Mouse (Mus musculus) heart, postnatal 25 days (tissue): ENCODE data around the gene Fkbpl. TPM values are rescaled to one million over a fixed set of nuclear protein-coding genes. Genes with fewer than 3 reads are reported as not detected.
A peak's percentile ranks its signal among the peaks of the same experiment; 100 is the strongest.

ENCODE experiments used
- DNase-seq: peaks from one replicate; pipeline ENCODE4 v3.0.0; 2022; ENCODE audit warnings: low spot score
- intact Hi-C: fragments of 180-260 bp; cut with DNase I; formaldehyde crosslinking; loops from one replicate; pipeline ENCODE4 v1.15.1; 2025
- total RNA-seq, 2 experiments: library from RNA; stranded (reverse); gene quantifications; 2 replicates each; pipeline ENCODE4 v1.2.3; 2021

Fkbpl gene
- total RNA-seq, 2 experiments from 2014 or later: 6.2 to 6.6 TPM

DNA sequence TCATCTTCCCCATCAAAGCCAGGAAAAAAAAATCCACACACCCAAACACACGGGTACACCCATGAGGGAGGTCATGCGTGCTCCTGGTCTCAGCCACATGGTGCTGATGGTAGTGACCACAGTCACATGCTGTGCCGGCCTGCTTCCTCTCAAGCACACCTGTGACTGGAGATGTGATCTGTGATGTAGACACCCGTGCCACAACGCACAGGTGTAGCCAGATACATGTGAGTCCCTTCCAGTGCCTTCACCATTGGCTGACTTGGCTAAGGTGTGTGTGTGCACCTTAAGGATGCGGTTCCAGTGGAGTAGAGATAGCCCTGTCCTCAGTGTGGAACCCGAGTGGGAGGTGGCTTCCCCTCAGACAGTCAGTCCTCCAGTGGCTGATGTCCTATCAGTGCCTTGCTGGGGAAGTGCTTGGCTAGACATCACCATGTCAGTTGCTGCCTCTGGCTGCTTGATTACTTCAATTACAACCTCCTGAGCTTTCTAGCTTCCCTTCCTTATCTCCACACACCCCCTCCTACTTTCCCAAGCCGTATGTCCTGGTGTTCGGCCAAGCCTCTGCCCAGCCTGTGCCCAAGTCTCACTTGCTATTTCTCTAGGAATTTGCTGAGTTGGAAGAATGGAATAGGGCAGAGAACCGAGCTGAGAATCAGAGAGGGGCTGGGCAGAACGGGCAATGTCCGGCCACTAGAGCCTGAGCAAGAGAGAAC, 14.8 kb downstream of the Fkbpl start:
- intact Hi-C loops: no loop called here
- no peak for DNase-seq

DNA sequence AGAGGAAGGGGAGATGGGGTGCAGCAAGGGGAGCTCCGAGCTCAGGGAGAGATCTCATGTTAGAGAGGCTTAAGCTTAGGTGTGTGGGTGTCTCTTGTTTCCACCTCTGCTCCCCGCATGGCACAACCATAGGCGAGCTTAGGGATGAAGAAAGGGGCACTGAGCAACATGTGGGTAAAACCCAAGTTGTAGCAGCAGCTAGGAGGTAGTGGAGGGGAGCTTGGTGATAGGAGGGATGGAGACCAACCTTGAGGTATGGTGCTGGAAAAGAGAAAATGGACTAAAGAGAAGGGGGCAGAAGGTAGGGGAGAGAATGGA, 15.3 kb downstream of the Fkbpl start:
- intact Hi-C loops: loop anchor here (2.0 kb wide), 1 partner anchor 21 kb away; no protein-coding TSS in a partner anchor
- DNase-seq: no peak

DNA sequence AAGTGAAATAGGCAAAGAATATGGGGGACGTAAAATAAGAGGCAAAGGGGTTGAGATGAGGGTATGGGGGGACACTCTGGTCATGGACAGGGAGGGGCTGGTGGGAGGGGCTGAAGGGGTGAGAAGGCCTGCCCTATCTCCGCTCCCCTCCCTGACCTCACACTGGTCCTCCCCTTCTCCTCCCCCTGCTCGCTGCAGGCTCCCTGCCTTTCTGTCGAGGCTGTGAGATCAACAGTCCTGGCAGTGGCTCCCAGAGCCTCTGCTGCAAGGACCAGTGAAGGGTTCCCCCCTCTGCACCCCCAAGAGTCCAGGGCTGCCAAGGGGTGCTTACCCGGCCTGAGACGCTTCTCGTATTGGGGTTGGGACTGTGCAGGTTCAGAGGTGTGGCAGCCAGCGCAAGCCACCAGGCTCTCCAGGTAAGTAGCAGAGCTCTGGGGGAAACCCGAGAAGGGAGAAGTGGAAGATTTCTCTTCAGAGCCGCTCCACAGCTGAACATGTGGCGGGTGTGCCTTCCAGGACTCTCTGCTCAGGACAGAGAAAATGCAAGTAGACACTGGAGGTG, 15.8 kb downstream of the Fkbpl start:
- intact Hi-C loops: loop anchor here (2.0 kb wide), 1 partner anchor 20 kb away; no protein-coding TSS in a partner anchor
- DNase-seq: peak; percentile 59

DNA sequence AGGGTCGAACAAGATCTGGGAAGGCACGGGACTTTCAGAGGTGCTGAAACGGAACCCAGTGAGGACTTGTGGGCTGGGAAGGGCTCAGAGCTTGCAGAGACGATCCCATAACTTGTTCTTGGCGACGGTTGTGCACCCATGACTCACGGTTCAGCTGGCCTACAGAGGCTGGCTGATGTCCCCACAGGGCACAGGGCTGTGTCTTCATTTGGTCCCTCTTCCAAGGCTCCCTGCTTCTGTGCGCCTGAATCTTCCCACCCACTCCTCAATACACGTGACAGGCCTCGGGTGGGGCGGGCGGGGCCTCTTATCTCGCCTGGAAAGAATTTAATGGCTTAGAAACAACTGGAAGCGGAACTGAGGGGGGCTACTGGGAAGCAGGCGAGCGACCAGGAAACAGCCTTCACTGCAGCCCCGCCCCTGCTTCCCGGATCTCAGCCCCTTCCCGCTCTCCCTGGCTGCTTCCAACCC, 16.6 kb downstream of the Fkbpl start:
- peak; percentile 74 for DNase-seq
- intact Hi-C loops: loop anchor here (2.0 kb wide), 1 partner anchor 20 kb away; no protein-coding TSS in a partner anchor

DNA sequence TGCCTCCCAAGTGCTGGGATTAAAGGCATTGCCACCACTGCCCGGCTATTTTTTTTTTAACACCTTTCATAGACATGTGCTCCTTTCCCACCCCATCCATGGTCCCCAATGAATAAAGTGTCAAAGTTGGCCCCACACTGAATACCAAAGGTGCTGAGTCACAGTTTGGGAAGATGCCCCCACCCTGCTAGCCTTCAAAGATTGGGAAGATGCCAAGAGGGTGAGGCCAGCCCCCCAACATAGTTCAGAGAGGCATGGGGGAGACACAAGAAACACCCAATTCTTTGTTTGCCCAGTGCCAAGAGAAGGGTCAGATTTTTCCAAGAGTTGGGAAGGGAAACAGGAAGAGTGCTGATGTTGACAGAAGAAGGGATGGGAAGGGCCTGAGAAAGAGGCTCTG, 17.9 kb downstream of the Fkbpl start:
- DNase-seq: peak; percentile 29
- intact Hi-C loops: no loop called here

DNA sequence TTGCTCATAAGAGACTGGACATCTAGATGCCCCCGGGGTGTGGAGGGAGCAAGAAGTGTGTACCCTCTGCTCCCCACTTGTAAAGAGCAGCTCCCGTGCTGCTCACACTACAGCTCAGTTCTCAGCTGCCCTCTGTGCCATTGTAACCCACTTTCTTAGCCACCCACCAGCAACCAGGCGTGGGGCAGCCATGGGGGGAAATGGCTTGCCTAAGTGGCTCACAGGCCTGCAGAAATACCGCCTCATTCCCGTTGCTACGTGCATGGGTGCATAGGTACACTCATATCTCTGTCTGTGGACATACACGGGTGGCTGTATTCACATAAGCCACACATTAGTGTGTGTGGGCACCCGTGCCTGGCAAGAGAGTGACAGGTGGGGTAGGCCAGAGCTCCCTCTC, 18.4 kb downstream of the Fkbpl start:
- intact Hi-C loops: no loop called here
- no peak for DNase-seq

DNA sequence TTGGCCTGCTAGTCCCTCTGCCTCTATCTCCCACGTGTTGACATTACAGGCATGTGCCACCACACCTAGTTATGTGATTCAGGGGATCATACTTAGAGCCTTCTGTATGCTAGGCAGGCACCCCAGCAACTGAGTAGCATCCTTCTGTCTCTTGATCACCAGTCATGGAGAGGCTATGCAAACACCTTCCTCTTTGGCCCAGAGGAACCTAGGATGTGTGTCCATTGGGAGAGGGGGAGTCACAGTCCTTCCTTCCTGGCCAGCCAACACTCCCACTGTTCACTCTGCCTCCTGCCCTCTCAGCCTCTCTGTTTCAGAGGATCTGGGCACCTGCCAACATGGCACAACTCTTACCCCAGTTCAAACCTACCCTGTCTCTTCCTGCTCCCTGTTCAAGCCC, 19.0 kb downstream of the Fkbpl start:
- DNase-seq: no peak
- intact Hi-C loops: no loop called here

DNA sequence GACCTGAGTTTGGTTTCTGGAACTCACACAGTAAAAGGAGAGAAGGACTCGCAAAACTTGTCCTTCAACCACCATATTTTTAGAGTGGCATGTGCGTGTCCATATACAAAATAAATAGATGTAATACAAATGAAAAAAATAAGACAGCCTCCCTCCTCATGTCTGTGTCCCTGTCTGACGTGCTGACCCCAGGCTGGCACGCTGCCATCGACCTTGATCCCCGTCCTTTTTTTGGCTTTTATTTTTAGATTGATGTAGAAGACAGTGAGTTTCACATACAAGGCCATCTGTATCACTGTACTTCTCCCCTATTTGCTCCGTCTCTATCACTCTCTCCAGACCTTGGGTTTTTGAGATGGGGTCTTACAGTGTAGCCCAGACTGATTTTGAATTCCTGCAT, 19.9 kb downstream of the Fkbpl start:
- DNase-seq: no peak
- intact Hi-C loops: no loop called here

DNA sequence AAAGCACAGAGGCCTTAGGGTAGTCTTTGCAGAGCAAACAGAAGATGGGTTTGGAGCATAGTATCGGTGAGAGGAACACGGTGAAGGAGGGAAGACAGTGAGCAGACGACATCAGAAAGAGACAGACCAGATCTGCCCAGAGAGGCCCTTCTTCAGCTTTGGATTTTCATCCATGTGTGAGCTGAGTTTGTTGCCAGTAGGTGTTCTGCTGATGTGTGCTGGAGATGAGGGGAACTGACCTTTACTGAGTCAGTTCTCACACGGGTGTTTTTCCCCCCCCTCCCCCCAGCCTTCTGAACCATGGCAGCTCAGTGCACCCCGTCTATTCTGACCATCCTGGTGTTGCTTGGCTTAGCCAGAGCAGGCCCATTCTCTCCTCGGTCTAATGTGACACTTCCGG, 25.7 kb downstream of the Fkbpl start, which contains the start of gene Tnxb:
Gene Tnxb, plus strand, starts transcription at position 301 of the 400 bp plus-strand sequence.
- no peak for DNase-seq
- intact Hi-C loops: no loop called here

DNA sequence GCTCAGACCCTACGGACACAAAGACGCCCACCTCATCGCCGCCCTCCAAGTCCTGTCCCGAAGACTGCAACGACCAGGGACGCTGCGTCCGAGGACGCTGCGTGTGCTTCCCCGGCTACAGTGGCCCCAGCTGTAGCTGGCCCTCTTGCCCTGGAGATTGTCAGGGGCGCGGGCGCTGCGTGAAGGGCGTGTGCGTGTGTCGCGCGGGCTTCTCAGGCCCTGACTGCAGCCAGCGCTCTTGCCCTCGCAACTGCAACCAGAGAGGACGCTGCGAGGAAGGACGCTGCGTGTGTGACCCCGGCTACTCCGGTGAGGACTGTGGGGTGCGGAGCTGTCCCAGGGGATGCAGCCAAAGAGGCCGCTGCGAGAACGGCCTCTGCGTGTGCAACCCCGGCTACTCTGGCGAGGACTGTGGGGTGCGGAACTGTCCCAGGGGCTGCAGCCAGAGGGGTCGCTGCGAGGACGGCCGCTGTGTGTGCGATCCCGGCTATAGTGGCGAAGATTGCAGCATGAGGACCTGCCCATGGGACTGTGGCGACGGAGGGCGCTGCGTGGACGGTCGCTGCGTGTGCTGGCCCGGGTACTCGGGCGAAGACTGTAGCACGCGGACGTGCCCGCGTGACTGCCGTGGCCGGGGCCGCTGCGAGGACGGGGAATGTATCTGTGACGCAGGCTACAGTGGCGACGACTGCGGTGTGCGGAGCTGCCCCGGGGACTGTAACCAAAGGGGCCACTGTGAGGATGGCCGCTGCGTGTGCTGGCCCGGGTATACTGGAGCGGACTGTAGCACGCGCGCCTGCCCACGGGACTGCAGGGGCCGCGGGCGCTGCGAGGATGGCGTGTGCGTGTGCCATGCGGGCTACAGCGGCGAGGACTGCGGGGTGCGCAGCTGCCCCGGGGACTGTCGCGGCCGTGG, 26.8 kb downstream of the Fkbpl start:
- intact Hi-C loops: no loop called here
- DNase-seq: no peak

DNA sequence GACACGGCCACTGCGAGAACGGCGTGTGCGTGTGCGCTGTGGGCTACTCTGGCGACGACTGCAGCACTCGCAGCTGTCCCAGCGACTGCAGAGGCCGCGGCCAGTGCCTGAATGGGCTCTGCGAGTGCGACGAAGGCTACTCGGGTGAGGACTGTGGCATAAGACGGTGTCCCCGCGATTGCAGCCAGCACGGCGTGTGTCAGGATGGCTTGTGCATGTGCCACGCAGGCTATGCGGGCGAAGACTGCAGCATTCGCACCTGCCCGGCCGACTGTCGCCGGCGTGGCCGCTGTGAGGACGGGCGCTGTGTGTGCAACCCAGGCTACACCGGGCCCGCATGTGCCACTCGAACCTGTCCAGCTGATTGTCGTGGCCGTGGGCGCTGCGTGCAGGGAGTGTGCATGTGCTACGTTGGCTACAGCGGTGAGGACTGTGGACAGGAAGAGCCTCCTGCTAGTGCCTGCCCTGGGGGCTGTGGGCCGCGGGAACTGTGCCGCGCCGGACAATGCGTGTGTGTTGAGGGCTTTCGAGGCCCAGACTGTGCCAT, 27.8 kb downstream of the Fkbpl start:
- DNase-seq: no peak
- intact Hi-C loops: no loop called here

DNA sequence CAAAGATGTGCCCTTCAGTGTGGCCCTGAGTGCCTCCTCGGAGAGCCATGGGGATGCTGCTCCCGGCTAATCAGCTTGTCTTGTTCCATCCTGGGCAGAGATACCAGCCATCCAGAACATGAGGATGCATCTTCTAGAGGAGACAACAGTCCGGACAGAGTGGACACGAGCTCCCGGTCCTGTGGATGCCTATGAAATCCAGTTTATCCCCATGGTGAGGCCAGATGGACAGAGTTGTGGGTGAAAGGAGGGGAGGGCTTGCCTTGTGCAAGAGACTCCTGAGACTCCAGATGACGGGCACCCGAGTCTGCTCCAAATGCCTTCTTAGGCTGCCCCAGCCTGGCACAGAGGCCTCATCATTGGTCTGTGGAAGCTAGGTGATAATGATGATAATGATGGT, 28.6 kb downstream of the Fkbpl start:
- no peak for DNase-seq
- intact Hi-C loops: no loop called here

DNA sequence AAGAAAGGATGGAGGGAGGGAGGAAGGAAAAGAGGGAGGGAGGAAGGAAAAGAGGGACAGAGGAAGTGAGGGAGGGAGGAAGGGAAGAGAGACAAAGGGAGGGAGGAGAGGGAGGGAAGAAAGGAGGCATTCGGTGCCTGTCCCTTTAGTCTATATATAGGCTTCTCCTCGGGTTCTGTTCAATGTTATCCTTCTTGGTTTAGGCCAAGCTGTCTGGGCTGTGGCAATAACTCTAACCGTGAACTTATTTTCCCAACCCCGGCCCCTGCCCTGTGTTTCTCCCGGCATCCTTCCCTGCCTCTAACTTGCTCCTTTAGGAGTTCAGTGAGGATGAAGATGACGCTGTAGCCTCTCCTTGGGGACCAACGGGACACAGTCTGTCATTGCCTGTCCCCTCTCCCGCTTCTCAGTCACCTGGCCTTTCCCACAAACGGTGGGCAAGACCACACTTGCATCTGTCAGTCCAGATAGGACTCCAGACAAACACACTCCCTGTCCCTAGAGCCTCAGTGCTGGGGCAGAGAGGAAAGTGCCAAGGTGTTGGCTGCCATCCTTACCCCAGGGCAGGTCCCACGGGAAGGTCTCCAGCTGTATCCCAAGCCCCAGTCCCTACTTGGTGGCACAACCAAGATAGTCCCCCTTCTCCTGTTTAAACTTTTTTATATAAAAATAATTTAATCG, 30.1 kb downstream of the Fkbpl start:
- DNase-seq: no peak
- intact Hi-C loops: no loop called here

DNA sequence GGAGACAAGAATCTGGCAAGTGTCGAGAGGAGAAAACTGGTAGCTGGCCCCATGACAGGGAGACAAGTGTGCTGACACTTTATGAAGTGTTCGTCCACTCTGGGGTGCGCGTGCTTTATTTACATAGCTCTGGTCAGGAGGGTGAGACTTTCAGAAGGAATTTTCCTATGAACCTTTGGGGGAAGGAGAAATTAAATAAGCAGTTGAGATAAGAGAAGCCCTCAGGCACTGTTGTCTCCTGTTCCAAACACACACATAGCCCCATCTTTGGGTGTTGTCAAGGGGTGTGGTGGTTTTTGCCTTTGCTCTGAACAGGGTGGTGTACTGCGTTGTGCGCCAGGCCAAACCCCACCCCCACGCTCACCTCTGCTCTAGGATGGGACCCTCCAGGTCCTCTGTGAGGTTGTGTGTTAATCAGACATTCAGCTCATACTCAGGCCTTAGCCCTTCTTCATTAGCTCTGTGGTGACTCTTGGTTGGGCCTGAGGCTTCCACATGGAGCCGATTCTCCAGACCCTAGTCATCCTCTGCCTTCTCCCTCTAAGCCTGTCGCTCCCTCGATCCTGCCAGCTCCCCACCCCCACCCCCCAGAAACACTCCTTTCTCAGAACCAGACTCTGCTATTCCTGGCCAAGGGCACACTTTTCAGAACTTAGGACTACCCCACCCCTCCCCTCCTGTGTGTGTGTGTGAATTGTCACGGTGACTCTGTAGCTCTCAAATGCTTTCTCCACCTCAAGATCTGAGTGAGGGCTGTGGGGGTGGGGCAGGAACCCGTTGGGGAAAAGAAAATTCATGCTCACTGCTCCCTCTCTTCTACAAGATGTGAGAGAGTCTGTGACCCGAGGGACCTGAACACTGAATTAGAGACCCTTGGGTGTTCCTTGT, 30.9 kb downstream of the Fkbpl start:
- intact Hi-C loops: no loop called here
- DNase-seq: no peak

DNA sequence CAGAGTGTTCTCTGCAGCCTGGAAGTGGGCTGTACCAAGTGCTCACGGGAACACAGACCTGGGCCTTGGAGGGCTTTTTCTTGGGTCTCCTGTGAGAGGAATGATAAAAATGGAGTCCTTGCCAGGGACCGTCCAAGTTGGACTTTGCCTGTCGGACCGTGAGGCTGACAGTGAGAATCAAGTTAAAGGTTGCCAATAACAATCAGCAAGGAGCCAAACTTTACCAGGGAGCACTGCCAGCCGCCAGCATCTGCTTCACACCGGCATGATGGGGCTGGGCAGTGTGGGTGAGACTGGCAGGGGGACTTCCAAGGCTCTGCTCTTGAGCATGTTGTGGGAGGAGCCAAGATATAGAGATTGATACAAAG, 31.5 kb downstream of the Fkbpl start:
- intact Hi-C loops: no loop called here
- DNase-seq: no peak

DNA sequence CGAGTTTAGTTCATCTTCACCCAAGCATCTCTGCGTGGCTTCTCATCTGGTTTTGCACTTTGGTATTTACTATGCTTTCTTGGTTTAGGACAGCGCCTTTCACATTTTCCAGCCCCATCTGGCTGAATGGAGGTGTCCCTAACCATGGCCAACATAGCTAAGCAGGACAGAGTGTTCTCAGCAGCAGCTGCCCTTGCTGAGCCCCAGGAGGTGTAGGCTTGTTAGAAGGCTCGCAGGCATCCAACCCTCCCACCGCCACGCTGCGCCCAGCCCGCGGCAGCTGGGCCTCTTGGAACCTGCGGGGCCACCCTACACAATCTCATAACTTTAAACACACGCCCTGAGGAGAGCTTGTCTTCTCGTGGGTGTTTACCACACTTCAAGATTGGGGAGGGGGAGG, 32.1 kb downstream of the Fkbpl start:
- DNase-seq: no peak
- intact Hi-C loops: no loop called here

DNA sequence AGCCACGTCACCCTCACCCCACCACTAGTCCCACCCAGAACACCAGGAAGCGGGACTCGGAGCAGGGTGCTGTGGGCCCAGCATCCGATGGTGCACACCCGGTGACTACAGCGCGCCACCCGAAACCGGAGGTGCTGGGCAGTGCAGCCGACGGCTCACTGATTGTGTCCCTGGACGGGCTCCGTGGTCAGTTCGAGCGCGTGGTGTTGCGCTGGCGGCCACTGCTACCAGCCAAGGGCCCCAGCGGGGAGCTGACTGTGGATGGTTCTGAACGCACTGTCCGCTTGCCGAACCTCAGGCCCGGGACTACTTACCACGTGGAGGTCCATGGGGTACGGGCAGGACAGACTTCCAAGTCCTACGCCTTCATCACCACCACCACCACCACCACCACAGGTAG, 35.6 kb downstream of the Fkbpl start:
- intact Hi-C loops: loop anchor here (2.0 kb wide), 1 partner anchor 19 kb away; no protein-coding TSS in a partner anchor
- no peak for DNase-seq

DNA sequence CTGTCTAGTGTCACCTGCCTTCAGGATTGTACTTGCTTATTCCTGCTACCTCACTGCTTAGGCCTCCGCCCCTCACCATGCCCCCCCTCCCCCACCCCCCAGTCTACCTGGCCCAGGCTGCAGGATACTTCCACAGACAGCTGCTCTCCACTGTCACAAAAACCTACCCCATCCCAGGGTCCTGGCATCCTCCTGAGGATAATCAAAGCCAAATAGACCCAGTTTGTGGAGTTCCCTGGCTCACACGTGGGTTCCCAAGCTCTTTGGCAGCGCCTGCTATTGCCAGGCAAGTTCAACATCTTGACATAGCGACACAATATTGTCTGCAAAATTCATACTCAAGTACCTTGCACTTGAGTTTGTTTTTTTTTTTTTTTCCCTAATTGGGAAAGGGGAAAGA, 36.1 kb downstream of the Fkbpl start:
- no peak for DNase-seq
- intact Hi-C loops: loop anchor here (2.0 kb wide), 1 partner anchor 20 kb away; no protein-coding TSS in a partner anchor

DNA sequence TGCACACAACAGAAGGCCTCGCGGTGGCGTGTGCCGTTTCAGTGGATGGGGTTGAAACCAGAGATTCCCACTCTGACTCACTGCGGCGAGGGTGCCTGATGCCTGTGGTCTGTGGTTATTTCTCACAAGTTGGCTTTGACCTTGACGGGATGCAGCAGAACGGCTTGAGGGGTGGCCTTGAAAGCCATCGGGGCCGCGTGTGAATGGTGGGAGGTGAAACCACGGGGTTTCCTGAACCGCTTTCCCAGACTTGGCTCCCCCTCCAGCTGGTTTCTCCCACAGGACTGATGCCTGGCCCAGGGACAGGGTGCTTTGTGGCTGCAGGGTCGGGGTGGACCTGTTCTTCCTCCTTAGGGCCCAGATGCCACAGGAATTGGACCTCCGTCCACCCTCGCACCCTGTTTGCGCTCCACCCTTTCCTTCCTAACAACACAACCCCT, 36.6 kb downstream of the Fkbpl start:
- intact Hi-C loops: loop anchor here (2.0 kb wide), 1 partner anchor 20 kb away; no protein-coding TSS in a partner anchor
- DNase-seq: no peak
